Mouse (Mus musculus): ENCODE results near the gene Gtf2a2. TPM values are rescaled to one million over a fixed set of nuclear protein-coding genes. Genes with fewer than 3 reads are reported as not detected.
"Not testable (repeated sequence)": the region's sequence is repeated elsewhere in the genome, so short reads cannot be mapped to it uniquely, and the experiment has no call there.

The Gtf2a2 gene
- polyA plus RNA-seq, 1 experiment from 2014 or later = 215 TPM

GRCm38 (mm10) chr9:70009754-70010304 is 2.5 kb upstream of the Gtf2a2 start:
- H3K27me3 ChIP-seq (ENCODE audit: control insufficient read depth, insufficient read depth, low read length) = no peaks in the 10 kb centered on the region
- H3K4me1 ChIP-seq (ENCODE audit: control insufficient read depth, insufficient read depth, low read length) = peaks cover 6% of the 10 kb centered on the region; the same call in 1 of the 2 replicates
- no peaks in the 10 kb centered on the region for H3K9me3 ChIP-seq (ENCODE audit: control insufficient read depth, low read depth, low read length)
- no peak overlapping the region for H3K27ac ChIP-seq (ENCODE audit: low read length)
- no peak overlapping the region for H3K4me3 ChIP-seq (ENCODE audit: low read depth, low read length)
- peaks cover 37% of the 10 kb centered on the region for H3K36me3 ChIP-seq (ENCODE audit: control insufficient read depth, insufficient read depth, low read length)
- no peak overlapping the region for H3K4me2 ChIP-seq (replicated peaks; ENCODE audit: low read depth, low read length)
- WGBS = 81% methylated on average over 8 of the region's 8 CpGs
- no peak overlapping the region for H3K9ac ChIP-seq (replicated peaks; ENCODE audit: low read depth, low read length)
- ATAC-seq (ENCODE audit: insufficient number of reproducible peaks, insufficient read depth, low FRiP score, low read depth) = no peak

- 91% methylated on average over 5 of the region's 5 CpGs for WGBS
- no peaks in the 10 kb centered on the region for H3K9me3 ChIP-seq (ENCODE audit: control insufficient read depth, low read depth, low read length)
- no peak overlapping the region for H3K27ac ChIP-seq (ENCODE audit: low read length)
- peaks cover 33% of the 10 kb centered on the region for H3K36me3 ChIP-seq (ENCODE audit: control insufficient read depth, insufficient read depth, low read length)
- ATAC-seq (ENCODE audit: insufficient number of reproducible peaks, insufficient read depth, low FRiP score, low read depth) = no peak
- no peak overlapping the region for H3K4me2 ChIP-seq (replicated peaks; ENCODE audit: low read depth, low read length)
- H3K9ac ChIP-seq (replicated peaks; ENCODE audit: low read depth, low read length) = no peak overlapping the region
- peaks cover 6% of the 10 kb centered on the region; the same call in 1 of the 2 replicates for H3K4me1 ChIP-seq (ENCODE audit: control insufficient read depth, insufficient read depth, low read length)
- no peak overlapping the region for H3K4me3 ChIP-seq (ENCODE audit: low read depth, low read length)
- H3K27me3 ChIP-seq (ENCODE audit: control insufficient read depth, insufficient read depth, low read length) = no peaks in the 10 kb centered on the region
Observed at GRCm38 (mm10) chr9:70010781-70011473, 1.4 kb upstream of the Gtf2a2 start.

- Histone ChIP-seq H3K27ac (ENCODE audit: low read length) (peak overlapping the region; percentile 92), H3K36me3 (ENCODE audit: control insufficient read depth, insufficient read depth, low read length) (peaks cover 32% of the 10 kb centered on the region), H3K4me3 (ENCODE audit: low read depth, low read length) (peak overlapping the region; percentile 92), H3K9me3 (ENCODE audit: control insufficient read depth, low read depth, low read length) (no peaks in the 10 kb centered on the region), H3K27me3 (ENCODE audit: control insufficient read depth, insufficient read depth, low read length) (no peaks in the 10 kb centered on the region), H3K4me1 (ENCODE audit: control insufficient read depth, insufficient read depth, low read length) (peaks cover 6% of the 10 kb centered on the region; the same call in 1 of the 2 replicates), H3K9ac (replicated peaks; ENCODE audit: low read depth, low read length) (peak overlapping the region; percentile 90), H3K4me2 (replicated peaks; ENCODE audit: low read depth, low read length) (peak overlapping the region; percentile 51)
- WGBS = 63% methylated on average over 14 of the region's 14 CpGs
- ATAC-seq (ENCODE audit: insufficient number of reproducible peaks, insufficient read depth, low FRiP score, low read depth) = no peak
Observed at GRCm38 (mm10) chr9:70011537-70012407, 578 bp upstream of the Gtf2a2 start.

GRCm38 (mm10) chr9:70015632-70016031 is 3.3 kb downstream of the Gtf2a2 start:
- H3K27ac ChIP-seq (ENCODE audit: low read length) = no peak overlapping the region
- peaks cover 18% of the 10 kb centered on the region for H3K36me3 ChIP-seq (ENCODE audit: control insufficient read depth, insufficient read depth, low read length)
- no peak overlapping the region for H3K4me3 ChIP-seq (ENCODE audit: low read depth, low read length)
- H3K27me3 ChIP-seq (ENCODE audit: control insufficient read depth, insufficient read depth, low read length) = no peaks in the 10 kb centered on the region
- no peaks in the 10 kb centered on the region for H3K9me3 ChIP-seq (ENCODE audit: control insufficient read depth, low read depth, low read length)
- WGBS = 89% methylated on average over 2 of the region's 2 CpGs
- H3K4me1 ChIP-seq (ENCODE audit: control insufficient read depth, insufficient read depth, low read length) = peaks cover 6% of the 10 kb centered on the region; the same call in 1 of the 2 replicates
- no peak overlapping the region for H3K4me2 ChIP-seq (replicated peaks; ENCODE audit: low read depth, low read length)
- ATAC-seq (ENCODE audit: insufficient number of reproducible peaks, insufficient read depth, low FRiP score, low read depth) = no peak
- no peak overlapping the region for H3K9ac ChIP-seq (replicated peaks; ENCODE audit: low read depth, low read length)

GRCm38 (mm10) chr9:70018879-70019278 is 6.5 kb downstream of the Gtf2a2 start:
- Histone ChIP-seq H3K36me3 (ENCODE audit: control insufficient read depth, insufficient read depth, low read length) (peaks cover 24% of the 10 kb centered on the region), H3K27me3 (ENCODE audit: control insufficient read depth, insufficient read depth, low read length) (no peaks in the 10 kb centered on the region), H3K9me3 (ENCODE audit: control insufficient read depth, low read depth, low read length) (no peaks in the 10 kb centered on the region), H3K9ac (replicated peaks; ENCODE audit: low read depth, low read length) (no peak overlapping the region), H3K4me1 (ENCODE audit: control insufficient read depth, insufficient read depth, low read length) (no peaks in the 10 kb centered on the region), H3K27ac (ENCODE audit: low read length) (no peak overlapping the region), H3K4me3 (ENCODE audit: low read depth, low read length) (no peak overlapping the region), H3K4me2 (replicated peaks; ENCODE audit: low read depth, low read length) (no peak overlapping the region)
- no peak for ATAC-seq (ENCODE audit: insufficient number of reproducible peaks, insufficient read depth, low FRiP score, low read depth)

GRCm38 (mm10) chr9:70021610-70022009 is 9.3 kb downstream of the Gtf2a2 start:
- H3K27ac ChIP-seq (ENCODE audit: low read length) = no peak overlapping the region
- no peaks in the 10 kb centered on the region for H3K27me3 ChIP-seq (ENCODE audit: control insufficient read depth, insufficient read depth, low read length)
- H3K4me2 ChIP-seq (replicated peaks; ENCODE audit: low read depth, low read length) = no peak overlapping the region
- H3K36me3 ChIP-seq (ENCODE audit: control insufficient read depth, insufficient read depth, low read length) = peaks cover 23% of the 10 kb centered on the region
- H3K9me3 ChIP-seq (ENCODE audit: control insufficient read depth, low read depth, low read length) = no peaks in the 10 kb centered on the region
- H3K9ac ChIP-seq (replicated peaks; ENCODE audit: low read depth, low read length) = no peak overlapping the region
- H3K4me3 ChIP-seq (ENCODE audit: low read depth, low read length) = no peak overlapping the region
- no peaks in the 10 kb centered on the region for H3K4me1 ChIP-seq (ENCODE audit: control insufficient read depth, insufficient read depth, low read length)
- 77% methylated on average over 1 of the region's 1 CpGs for WGBS
- ATAC-seq (ENCODE audit: insufficient number of reproducible peaks, insufficient read depth, low FRiP score, low read depth) = no peak

- Histone ChIP-seq H3K4me1 (ENCODE audit: control insufficient read depth, insufficient read depth, low read length) (no peaks in the 10 kb centered on the region), H3K27ac (ENCODE audit: low read length) (no peak overlapping the region), H3K9ac (replicated peaks; ENCODE audit: low read depth, low read length) (no peak overlapping the region), H3K36me3 (ENCODE audit: control insufficient read depth, insufficient read depth, low read length) (peaks cover 18% of the 10 kb centered on the region), H3K4me2 (replicated peaks; ENCODE audit: low read depth, low read length) (no peak overlapping the region), H3K9me3 (ENCODE audit: control insufficient read depth, low read depth, low read length) (no peaks in the 10 kb centered on the region), H3K27me3 (ENCODE audit: control insufficient read depth, insufficient read depth, low read length) (no peaks in the 10 kb centered on the region), H3K4me3 (ENCODE audit: low read depth, low read length) (no peak overlapping the region)
- 92% methylated on average over 4 of the region's 4 CpGs for WGBS
- no peak for ATAC-seq (ENCODE audit: insufficient number of reproducible peaks, insufficient read depth, low FRiP score, low read depth)
Observed at GRCm38 (mm10) chr9:70022083-70022482, 9.7 kb downstream of the Gtf2a2 start.

GRCm38 (mm10) chr9:70023615-70024014 is 11.3 kb downstream of the Gtf2a2 start:
- ATAC-seq (ENCODE audit: insufficient number of reproducible peaks, insufficient read depth, low FRiP score, low read depth); H3K9ac ChIP-seq (replicated peaks; ENCODE audit: low read depth, low read length); H3K27ac ChIP-seq (ENCODE audit: low read length); H3K4me1 ChIP-seq (ENCODE audit: control insufficient read depth, insufficient read depth, low read length); H3K4me3 ChIP-seq (ENCODE audit: low read depth, low read length); H3K9me3 ChIP-seq (ENCODE audit: control insufficient read depth, low read depth, low read length); H3K4me2 ChIP-seq (replicated peaks; ENCODE audit: low read depth, low read length); H3K27me3 ChIP-seq (ENCODE audit: control insufficient read depth, insufficient read depth, low read length): not testable (repeated sequence)
- peaks cover 14% of the 10 kb centered on the region for H3K36me3 ChIP-seq (ENCODE audit: control insufficient read depth, insufficient read depth, low read length)
- WGBS = 67% methylated on average over 1 of the region's 1 CpGs
